Mouse (Mus musculus) cerebellum, adult 2 months (tissue): ENCODE results near the gene Rapgef5. TPM values are rescaled to one million over a fixed set of nuclear protein-coding genes. Genes with fewer than 3 reads are reported as not detected.

Source experiments
- DNase-seq, 2 experiments: peaks; one replicate each; pipeline ENCODE4 v3.0.0; 2021
- H3K27ac ChIP-seq: fragments of 200-500 bp; 2 replicates; pipeline ENCODE4 v1.5.1; 2012; ENCODE audit warnings: low read length, control low read depth, inconsistent platforms; ENCODE audit not compliant: insufficient read depth
- H3K27me3 ChIP-seq: fragments of 200-500 bp; 2 replicates; pipeline ENCODE4 v1.6.1; 2012; ENCODE audit warnings: inconsistent platforms, mild to moderate bottlenecking, low read length, moderate library complexity; ENCODE audit not compliant: control insufficient read depth, insufficient read depth
- H3K4me1 ChIP-seq: fragments of 200-500 bp; 2 replicates; pipeline ENCODE4 v1.6.1; 2011; ENCODE audit warnings: low read length; ENCODE audit not compliant: control insufficient read depth, insufficient read depth
- H3K4me3 ChIP-seq: fragments of 200-500 bp; replicated peaks from 2 replicates; pipeline ENCODE3; 2011; ENCODE audit warnings: mild to moderate bottlenecking, low read depth, low read length, control low read depth; ENCODE audit not compliant: insufficient read depth
- CTCF ChIP-seq: fragments of 200-500 bp; IDR thresholded peaks from 2 replicates; pipeline ENCODE4 v1.5.1; 2011; ENCODE audit warnings: low read depth, mild to moderate bottlenecking, control low read depth, low read length, moderate library complexity, borderline replicate concordance; ENCODE audit not compliant: insufficient read depth
- POLR2A ChIP-seq: fragments of 200-500 bp; IDR thresholded peaks from 2 replicates; pipeline ENCODE4 v1.6.1; 2011; ENCODE audit warnings: low read length, control low read depth, borderline replicate concordance; ENCODE audit not compliant: insufficient read depth
- WGBS: fragments of 180-500 bp; shearing (Covaris S2); methylation state at CpG from one replicate; pipeline ENCODE4 v1.1.7; 2018; 5-methylcytosine and 5-hydroxymethylcytosine counted together
- polyA plus RNA-seq: library from polyadenylated mRNA; depleted of rRNA; stranded (reverse); fragments of >200 nt; gene quantifications from 2 replicates; pipeline ENCODE4 v1.2.3, GENCODE M21; 2012; rRNA removed

The Rapgef5 gene
- 22.2 and 26.7 TPM in 2 replicates for polyA plus RNA-seq

DNA sequence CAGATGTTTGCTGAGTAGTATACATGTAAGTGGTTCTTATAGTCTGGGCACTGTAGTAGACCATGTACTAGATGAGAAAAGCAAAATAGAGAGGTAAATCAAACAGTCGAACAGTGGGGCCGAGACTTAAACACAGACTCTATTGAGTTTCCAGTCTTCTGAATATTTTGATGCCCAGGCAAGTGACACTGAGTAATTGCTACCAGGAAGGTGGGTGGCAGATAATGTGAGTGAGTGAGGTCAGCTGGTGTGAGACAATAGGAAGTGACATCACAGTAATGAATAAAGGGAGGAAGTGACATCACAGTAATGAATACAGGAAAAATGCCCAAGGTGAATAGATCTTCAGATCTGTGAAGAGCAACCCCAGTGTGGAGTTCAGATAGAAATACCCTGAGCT lies at the start of gene Rapgef5:
Gene Rapgef5, plus strand, starts transcription at position 301 of the 400 bp plus-strand sequence.
- WGBS, result 97% methylated on average over 2 of the region's 2 CpGs
- Histone ChIP-seq H3K27me3 (no peaks in the 10 kb centered on the region), H3K27ac (no peak within 1 kb of the TSS), H3K4me3 (no peak within 1 kb of the TSS), H3K4me1 (no peaks in the 10 kb centered on the region)
- no peak for DNase-seq
- no peak for TF ChIP-seq POLR2A
- no peak for TF ChIP-seq CTCF

DNA sequence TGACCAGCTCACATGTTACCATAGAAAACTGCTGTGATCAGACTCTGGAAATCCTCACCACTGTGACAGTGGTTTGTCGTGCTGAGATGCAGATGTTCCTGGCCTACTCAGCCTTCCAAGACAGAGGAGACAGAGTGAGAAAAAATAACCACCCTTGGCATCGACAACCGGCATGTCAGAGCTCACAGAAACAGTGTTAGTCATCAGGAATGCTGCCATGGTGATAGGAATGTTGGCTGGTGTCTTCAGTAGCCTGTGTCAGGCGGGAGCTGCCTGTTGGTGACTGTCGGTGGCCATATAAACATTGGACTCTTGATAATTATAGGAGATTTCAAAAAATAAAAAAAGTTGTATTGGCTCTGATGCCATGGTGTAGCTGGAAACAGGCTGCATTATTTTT lies 48.0 kb upstream of the Rapgef5 start:
- WGBS, result 10% methylated on average over 5 of the region's 5 CpGs
- no peak for DNase-seq

DNA sequence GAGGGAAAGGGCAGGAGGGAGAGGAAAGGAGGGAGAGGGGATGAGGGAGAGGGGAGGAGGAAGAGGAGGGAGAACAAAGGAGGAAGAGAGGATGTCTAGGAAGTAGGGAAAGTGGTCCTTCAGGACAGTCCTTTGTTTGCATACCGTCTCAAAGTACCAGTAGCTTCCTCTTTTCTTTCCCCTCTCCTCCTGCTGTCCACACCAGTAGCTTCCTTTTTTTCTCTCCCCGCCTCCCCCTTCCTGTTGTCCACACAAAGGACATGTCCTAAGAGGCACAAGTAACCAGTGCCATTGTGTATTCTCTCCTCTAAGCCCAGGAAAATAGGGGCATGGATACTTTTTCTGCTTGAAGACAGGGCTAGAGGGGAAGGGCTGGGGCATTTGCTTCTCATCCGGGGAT lies 37.3 kb upstream of the Rapgef5 start:
- DNase-seq, result no peak
- 46% methylated on average over 3 of the region's 3 CpGs for WGBS
- Histone ChIP-seq H3K4me1 (0 out of 2 replicates have a peak, but pooled peaks cover 3% of the 10 kb centered on the region), H3K27me3 (no peaks in the 10 kb centered on the region; the same call in 1 of the 2 replicates), H3K4me3 (no peak overlapping the region), H3K27ac (no peak overlapping the region)
- TF ChIP-seq CTCF, result no peak
- TF ChIP-seq POLR2A, result no peak

More for the DNA sequence above, 48.0 kb upstream of the Rapgef5 start:
- H3K27ac ChIP-seq, result no peak overlapping the region
- no peak overlapping the region for H3K4me3 ChIP-seq
- H3K27me3 ChIP-seq, result no peaks in the 10 kb centered on the region
- TF ChIP-seq POLR2A (no peak), CTCF (no peak)
- no peaks in the 10 kb centered on the region for H3K4me1 ChIP-seq

DNA sequence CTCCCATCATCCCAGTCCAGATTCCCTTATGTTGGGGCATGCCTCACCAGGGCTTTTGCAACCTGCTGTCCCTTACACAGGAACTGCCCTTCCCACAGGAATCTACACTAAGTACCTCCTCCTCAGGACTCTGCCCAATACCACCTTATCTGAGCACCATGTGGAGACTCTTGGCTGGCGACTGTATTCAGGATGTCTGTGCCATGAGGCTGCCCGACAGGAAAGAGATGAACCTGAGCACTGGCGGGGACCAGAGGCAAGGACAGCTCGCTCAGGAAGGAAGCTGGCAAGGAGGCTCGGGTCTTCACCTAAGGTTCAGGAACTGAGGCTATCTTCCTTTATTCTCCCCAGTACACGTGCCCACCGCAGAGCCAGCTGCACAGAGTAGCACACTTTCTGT lies 36.6 kb upstream of the Rapgef5 start:
- H3K27ac ChIP-seq, result no peak overlapping the region
- H3K27me3 ChIP-seq, result no peaks in the 10 kb centered on the region; the same call in 1 of the 2 replicates
- TF ChIP-seq CTCF (no peak), POLR2A (no peak)
- H3K4me1 ChIP-seq, result 0 out of 2 replicates have a peak, but pooled peaks cover 3% of the 10 kb centered on the region
- WGBS, result 29% methylated on average over 7 of the region's 7 CpGs
- no peak overlapping the region for H3K4me3 ChIP-seq
- peak in 1 of 2 experiments; percentile 10 for DNase-seq

DNA sequence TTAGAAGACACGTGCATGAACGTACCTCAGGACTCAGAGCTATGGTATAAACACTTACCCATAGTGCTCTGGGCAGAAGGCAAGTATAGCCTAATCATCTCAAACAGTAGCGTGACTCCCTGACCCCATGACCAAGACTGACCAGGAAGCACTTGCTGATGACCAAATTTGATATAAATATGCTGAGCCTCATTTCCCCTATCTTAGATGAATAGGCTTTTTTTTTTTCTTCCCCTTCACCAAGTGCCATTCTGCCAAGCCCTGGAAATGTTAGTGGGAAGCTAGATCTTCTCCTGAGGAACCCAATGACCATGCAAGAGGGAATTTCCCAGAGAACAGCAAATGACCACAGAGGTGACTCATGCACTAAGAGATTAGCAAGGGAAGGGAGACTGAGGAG lies 35.3 kb upstream of the Rapgef5 start:
- no peak overlapping the region for H3K27ac ChIP-seq
- no peak for DNase-seq
- TF ChIP-seq POLR2A (no peak), CTCF (no peak)
- H3K27me3 ChIP-seq, result no peaks in the 10 kb centered on the region; the same call in 1 of the 2 replicates
- no peak overlapping the region for H3K4me3 ChIP-seq
- 89% methylated on average over 3 of the region's 3 CpGs for WGBS
- H3K4me1 ChIP-seq, result 0 out of 2 replicates have a peak, but pooled peaks cover 3% of the 10 kb centered on the region

DNA sequence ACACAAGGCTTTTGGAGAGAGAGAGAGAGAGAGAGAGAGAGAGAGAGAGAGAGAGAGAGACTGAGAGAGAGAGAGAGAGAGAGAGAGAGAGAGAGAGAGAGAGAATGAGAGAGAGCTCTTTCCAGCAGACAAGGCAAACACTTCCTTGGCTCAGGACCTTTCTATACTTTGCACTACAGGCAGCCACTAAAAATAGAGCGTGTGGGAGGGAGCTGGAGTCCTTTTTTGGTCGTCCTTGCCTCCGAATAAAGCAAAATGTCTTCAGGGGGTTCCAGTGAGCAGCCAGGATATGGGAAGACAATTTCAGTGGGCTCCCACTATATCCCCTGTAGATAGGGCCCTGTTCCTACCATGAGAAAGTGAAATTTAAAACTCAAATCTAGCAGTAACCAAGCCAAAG lies 33.6 kb upstream of the Rapgef5 start:
- no peak for TF ChIP-seq POLR2A
- no peak for TF ChIP-seq CTCF
- 0 out of 2 replicates have a peak, but pooled peaks cover 3% of the 10 kb centered on the region for H3K4me1 ChIP-seq
- H3K4me3 ChIP-seq, result no peak overlapping the region
- 8% methylated on average over 3 of the region's 3 CpGs for WGBS
- DNase-seq, result peak in 1 of 2 experiments; percentile 17
- no peak overlapping the region for H3K27ac ChIP-seq
- no peaks in the 10 kb centered on the region; the same call in 1 of the 2 replicates for H3K27me3 ChIP-seq

GRCm38 (mm10) chr12:117486118-117487057 lies 29.9 kb upstream of the Rapgef5 start:
- Histone ChIP-seq H3K4me1 (no peaks in the 10 kb centered on the region), H3K27ac (no peak overlapping the region), H3K27me3 (no peaks in the 10 kb centered on the region), H3K4me3 (no peak overlapping the region)
- 69% methylated on average over 4 of the region's 4 CpGs for WGBS
- DNase-seq, result no peak
- TF ChIP-seq POLR2A (no peak), CTCF (no peak)
